ENCODE assay signal across 14 mouse cellular contexts in the genomic region with DNA sequence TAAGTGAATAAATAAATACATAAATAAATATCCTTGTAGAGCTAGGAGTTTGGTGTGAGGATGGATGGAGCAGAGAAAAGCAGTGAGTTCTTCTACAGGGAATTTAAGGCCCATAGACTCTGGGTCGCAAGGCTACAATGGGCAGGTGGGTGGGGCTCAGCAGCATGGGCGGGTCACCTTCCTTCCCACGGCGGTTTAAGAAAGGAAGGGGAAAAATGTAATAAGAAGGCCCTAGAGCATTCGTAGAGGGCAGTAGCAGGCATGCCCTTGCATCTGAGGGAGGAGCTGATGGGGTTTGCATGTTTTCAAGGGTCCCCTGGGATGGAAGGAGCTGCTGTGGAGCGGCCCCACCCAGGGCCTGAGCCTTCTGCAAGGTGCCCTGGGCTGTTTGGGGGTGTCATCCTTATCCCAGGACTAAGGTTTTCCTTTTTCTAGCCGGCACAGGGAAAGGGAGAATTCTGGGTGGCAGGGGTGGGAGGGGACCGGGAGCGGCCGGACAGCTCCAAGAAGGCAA. TPM values are rescaled to one million over a fixed set of nuclear protein-coding genes. Genes with fewer than 3 reads are reported as not detected.
A peak's percentile ranks its signal among the peaks of the same experiment; 100 is the strongest.
DNase-seq lines count a peak whose midpoint lies in the region; ATAC-seq and TF ChIP-seq lines count a peak whose summit lies in the region.
"Had no signal": no experiment of that assay in that cellular context is flagged by ENCODE, and none has a peak within 500 bp of the region (broad histone marks: within the 10 kb centered on the region; RNA-seq: fewer than 3 reads in every experiment).

No protein-coding gene starts in this region.

- peak overlapping the region; percentile 75 for H3K4me2 ChIP-seq in forebrain, embryonic 14.5 days (ENCODE audit: low read length)

- no peak overlapping the region for H3K27ac ChIP-seq in heart, embryonic 10.5 days
- no peak overlapping the region for H3K27ac ChIP-seq in forebrain, embryonic 14.5 days (ENCODE audit: low read depth, low read length)
- H3K27ac ChIP-seq: gastrocnemius, adult 2 months; layer of hippocampus, adult 2 months; stomach, postnatal 0 days had no signal

- H3K4me3 ChIP-seq in heart, embryonic 10.5 days: peak overlapping the region; percentile 59
- H3K4me3 ChIP-seq in E14TG2a.4 (replicated peaks; ENCODE audit: low read length): peak overlapping the region; percentile 51
- no peak overlapping the region for H3K4me3 ChIP-seq in forebrain, embryonic 14.5 days (ENCODE audit: low read depth, low read length)
- H3K4me3 ChIP-seq: layer of hippocampus, adult 2 months had no signal

- peaks cover 34% of the 10 kb centered on the region for H3K4me1 ChIP-seq in heart, embryonic 10.5 days
- H3K4me1 ChIP-seq in E14TG2a.4 (replicated peaks; ENCODE audit: low read depth, low read length): peaks cover 43% of the 10 kb centered on the region
- H3K4me1 ChIP-seq in forebrain, embryonic 14.5 days (ENCODE audit: control insufficient read depth, insufficient read depth, low read length): peaks cover 27% of the 10 kb centered on the region

- H3K27me3 ChIP-seq in heart, embryonic 10.5 days (ENCODE audit: insufficient read depth, poor library complexity, severe bottlenecking): peaks cover 87% of the 10 kb centered on the region
- H3K27me3 ChIP-seq in E14TG2a.4 (ENCODE audit: insufficient read depth, low read length): peaks cover 62% of the 10 kb centered on the region
- peaks cover 4% of the 10 kb centered on the region; the same call in 1 of the 2 replicates for H3K27me3 ChIP-seq in forebrain, embryonic 14.5 days (replicated peaks; ENCODE audit: control insufficient read depth, insufficient read depth, low read length)

- H3K36me3 ChIP-seq in heart, embryonic 10.5 days: no peaks in the 10 kb centered on the region
- H3K36me3 ChIP-seq in E14TG2a.4 (ENCODE audit: insufficient read depth, low read length): no peaks in the 10 kb centered on the region
- no peaks in the 10 kb centered on the region for H3K36me3 ChIP-seq in forebrain, embryonic 14.5 days (ENCODE audit: control insufficient read depth, insufficient read depth, low read length)

- 7% methylated on average over 10 of the region's 10 CpGs for WGBS in heart, embryonic 10.5 days
- 22% methylated on average over 10 of the region's 10 CpGs for WGBS in forebrain, embryonic 14.5 days

- TF ChIP-seq CTCF in E14TG2a.4 (conservative IDR thresholded peaks at IDR 0.05; ENCODE audit: low read length): no peak

- no peak for ATAC-seq in forebrain, embryonic 14.5 days
- ATAC-seq in megakaryocyte progenitor cell, adult 5-6 weeks (replicated peaks; ENCODE audit: poor library complexity): 0 out of 2 replicates have a peak, but pooled peaks have one; percentile 25
- ATAC-seq in megakaryocyte, adult 5-6 weeks (ENCODE audit: poor library complexity, severe bottlenecking): no peak

- DNase-seq in heart, embryonic 10.5 days (ENCODE audit: low spot score): no peak
- DNase-seq in heart, postnatal 4 days: no peak
- DNase-seq in forebrain, embryonic 14.5 days (ENCODE audit: low spot score): no peak
- no peak for DNase-seq in left cerebral cortex, adult 18-20 months (ENCODE audit: low spot score in 2 of 2)
- DNase-seq in frontal cortex, postnatal 25 days (ENCODE audit: low spot score in 2 of 2): no peak
- DNase-seq: gastrocnemius, adult 2 months had no signal

- H3K9me3 ChIP-seq in heart, embryonic 10.5 days: no peaks in the 10 kb centered on the region
- H3K9me3 ChIP-seq in E14TG2a.4 (ENCODE audit: low read length): no peaks in the 10 kb centered on the region
- H3K9me3 ChIP-seq in forebrain, embryonic 14.5 days (replicated peaks; ENCODE audit: control insufficient read depth, low read length): no peaks in the 10 kb centered on the region
- H3K9me3 ChIP-seq: megakaryocyte, embryonic 14.5 days had no signal

- H3K9ac ChIP-seq in forebrain, embryonic 14.5 days (ENCODE audit: low read length): peak overlapping the region; percentile 45

RNA-seq across cellular contexts. Expression of a gene that starts 4.5 kb away (rescaled TPM):
- 0.09 TPM in 1 of 2 replicates, not detected in the other for polyA plus RNA-seq in heart, embryonic 10.5 days (2016; fragmentation: Nextera tagmentation; extraction: Ambion mirVana)
- total RNA-seq in heart, postnatal 4 days (2021): not detected
- polyA plus RNA-seq in forebrain, embryonic 14.5 days (2014; fragmentation: Nextera tagmentation; extraction: Ambion mirVana): 4.5 and 7.4 TPM in 2 replicates
- not detected in 2 replicates for total RNA-seq in megakaryocyte progenitor cell, adult 5-6 weeks (2015)
- total RNA-seq in megakaryocyte progenitor cell, adult 5-6 weeks (2017): not detected in 2 replicates
- under 1 TPM; 0.28 to 0.40 TPM for total RNA-seq in left cerebral cortex, adult 18-20 months (2021)
- total RNA-seq in megakaryocyte, adult 5-6 weeks (2015): not detected in 2 replicates
- not detected in 2 replicates for total RNA-seq in megakaryocyte, adult 5-6 weeks (2017)
- total RNA-seq: common myeloid progenitor, adult 5-6 weeks; gastrocnemius, adult 2 months had no signal
- polyA plus RNA-seq: C2C12; stomach, postnatal 0 days had no signal

RNA-seq across cellular contexts. Expression of a gene that starts 24.6 kb away (rescaled TPM):
- 12.8 and 16.0 TPM in 2 replicates for polyA plus RNA-seq in heart, embryonic 10.5 days (2016; fragmentation: Nextera tagmentation; extraction: Ambion mirVana)
- 10 to 100 TPM; 12.3 to 12.4 TPM for total RNA-seq in heart, postnatal 4 days (2021)
- 45.1 and 55.8 TPM in 2 replicates for polyA plus RNA-seq in forebrain, embryonic 14.5 days (2014; fragmentation: Nextera tagmentation; extraction: Ambion mirVana)
- 1.9 and 3.3 TPM in 2 replicates for total RNA-seq in megakaryocyte progenitor cell, adult 5-6 weeks (2015)
- total RNA-seq in megakaryocyte progenitor cell, adult 5-6 weeks (2017): 1.1 and 1.7 TPM in 2 replicates
- 10 to 100 TPM; 10.2 to 13.7 TPM for total RNA-seq in left cerebral cortex, adult 18-20 months (2021)
- 2.1 and 2.8 TPM in 2 replicates for total RNA-seq in megakaryocyte, adult 5-6 weeks (2015)
- total RNA-seq in megakaryocyte, adult 5-6 weeks (2017): 1.8 and 2.5 TPM in 2 replicates

RNA-seq across cellular contexts. Expression of a gene that starts 29.5 kb away (rescaled TPM):
- polyA plus RNA-seq in heart, embryonic 10.5 days (2016; fragmentation: Nextera tagmentation; extraction: Ambion mirVana): 188 and 218 TPM in 2 replicates
- 100 to 1,000 TPM; 160 to 167 TPM for total RNA-seq in heart, postnatal 4 days (2021)
- polyA plus RNA-seq in forebrain, embryonic 14.5 days (2014; fragmentation: Nextera tagmentation; extraction: Ambion mirVana): 123 and 148 TPM in 2 replicates
- 146 and 159 TPM in 2 replicates for total RNA-seq in megakaryocyte progenitor cell, adult 5-6 weeks (2015)
- 140 and 152 TPM in 2 replicates for total RNA-seq in megakaryocyte progenitor cell, adult 5-6 weeks (2017)
- 100 to 1,000 TPM; 147 to 151 TPM for total RNA-seq in left cerebral cortex, adult 18-20 months (2021)
- 120 and 132 TPM in 2 replicates for total RNA-seq in megakaryocyte, adult 5-6 weeks (2015)
- 122 and 132 TPM in 2 replicates for total RNA-seq in megakaryocyte, adult 5-6 weeks (2017)

RNA-seq across cellular contexts. Expression of a gene that starts 29.8 kb away (rescaled TPM):
- polyA plus RNA-seq in heart, embryonic 10.5 days (2016; fragmentation: Nextera tagmentation; extraction: Ambion mirVana): 107 and 124 TPM in 2 replicates
- total RNA-seq in heart, postnatal 4 days (2021): 10 to 100 TPM; 65.6 to 67.4 TPM
- 81.3 and 93.7 TPM in 2 replicates for polyA plus RNA-seq in forebrain, embryonic 14.5 days (2014; fragmentation: Nextera tagmentation; extraction: Ambion mirVana)
- total RNA-seq in megakaryocyte progenitor cell, adult 5-6 weeks (2015): 68.0 and 69.0 TPM in 2 replicates
- total RNA-seq in megakaryocyte progenitor cell, adult 5-6 weeks (2017): 26.3 and 35.5 TPM in 2 replicates
- 10 to 100 TPM; 56.6 to 59.3 TPM for total RNA-seq in left cerebral cortex, adult 18-20 months (2021)
- total RNA-seq in megakaryocyte, adult 5-6 weeks (2015): 81.2 and 87.8 TPM in 2 replicates
- 39.8 and 45.5 TPM in 2 replicates for total RNA-seq in megakaryocyte, adult 5-6 weeks (2017)
